Comparison of ENCODE assay signal across 20 mouse cellular contexts in genomic region chr13:45902457-45902856, GRCm38 (mm10).
"Had no signal": no experiment of that assay in that cellular context is flagged by ENCODE, and none has a peak within 500 bp of the region (broad histone marks: within the 10 kb centered on the region; RNA-seq: fewer than 3 reads in every experiment).

No protein-coding gene starts in this region.

- ATAC-seq: lung, postnatal 0 days; midbrain, embryonic 16.5 days had no signal

- H3K27ac ChIP-seq: lung, embryonic 15.5 days; midbrain, embryonic 10.5 days; midbrain, embryonic 12.5 days; neural tube, embryonic 13.5 days; neural tube, embryonic 15.5 days had no signal

- H3K9ac ChIP-seq: lung, embryonic 15.5 days; midbrain, embryonic 12.5 days; neural tube, embryonic 13.5 days; neural tube, embryonic 15.5 days had no signal

- H3K4me2 ChIP-seq: lung, embryonic 15.5 days; midbrain, embryonic 12.5 days; neural tube, embryonic 13.5 days; neural tube, embryonic 15.5 days had no signal

- H3K36me3 ChIP-seq: lung, embryonic 15.5 days; midbrain, embryonic 10.5 days; midbrain, embryonic 12.5 days; neural tube, embryonic 13.5 days; neural tube, embryonic 15.5 days had no signal

- DNase-seq: lung, adult 2 months; lung, postnatal 14 days; lung, postnatal 36 days; midbrain, embryonic 14.5 days; retina, postnatal 1 day; right cerebral cortex, adult 18-20 months; right cerebral cortex, postnatal 25 days; right cerebral cortex, postnatal 4 days; spleen, adult 18-20 months; thymus, adult 18-20 months; thymus, postnatal 25 days; thymus, postnatal 4 days had no signal

- H3K27me3 ChIP-seq: lung, embryonic 15.5 days; midbrain, embryonic 12.5 days; neural tube, embryonic 13.5 days; neural tube, embryonic 15.5 days had no signal

- H3K9me3 ChIP-seq: lung, embryonic 15.5 days; midbrain, embryonic 10.5 days; midbrain, embryonic 12.5 days; neural tube, embryonic 13.5 days; neural tube, embryonic 15.5 days had no signal

- H3K4me3 ChIP-seq: lung, embryonic 15.5 days; midbrain, embryonic 10.5 days; midbrain, embryonic 12.5 days; myocyte; neural tube, embryonic 13.5 days; neural tube, embryonic 15.5 days had no signal
